Mouse (Mus musculus): ENCODE measurements around the gene Mrpl14.

GRCm38 (mm10) chr17:45735382-45736310 is 49.5 kb downstream of the Mrpl14 start:
- TF ChIP-seq CTCF (IDR thresholded peaks at IDR 0.05; ENCODE audit: control insufficient read depth, insufficient read depth, insufficient read length) (peak; percentile 43), MAX (IDR thresholded peaks at IDR 0.05) (no peak), MYOD1 (IDR thresholded peaks at IDR 0.05; ENCODE audit: control insufficient read depth, insufficient read length, low read depth) (no peak), MYOG (IDR thresholded peaks at IDR 0.05; ENCODE audit: control insufficient read depth, extremely low read depth, insufficient read length) (no peak)

All from C2C12 (cell line).